In genomic region chr12:82492456-82492855, GRCm38 (mm10) we compare ENCODE assay signal across 28 mouse cellular contexts.
"Had no signal": no experiment of that assay in that cellular context is flagged by ENCODE, and none has a peak within 500 bp of the region (broad histone marks: within the 10 kb centered on the region; RNA-seq: fewer than 3 reads in every experiment).

No protein-coding gene starts in this region.

- H3K9me3 ChIP-seq: limb, embryonic 10.5 days; limb, embryonic 12.5 days; limb, embryonic 13.5 days; limb, embryonic 15.5 days; liver, embryonic 12.5 days; liver, embryonic 13.5 days; liver, embryonic 15.5 days; lung, embryonic 15.5 days; megakaryocyte, embryonic 14.5 days; midbrain, embryonic 10.5 days; midbrain, embryonic 12.5 days; midbrain, embryonic 13.5 days; midbrain, embryonic 15.5 days; neural tube, embryonic 12.5 days had no signal

- H3K4me3 ChIP-seq: limb, embryonic 10.5 days; limb, embryonic 12.5 days; limb, embryonic 13.5 days; limb, embryonic 15.5 days; liver, embryonic 12.5 days; liver, embryonic 13.5 days; liver, embryonic 15.5 days; lung, embryonic 15.5 days; megakaryocyte, embryonic 14.5 days; midbrain, embryonic 10.5 days; midbrain, embryonic 12.5 days; midbrain, embryonic 13.5 days; midbrain, embryonic 15.5 days; myocyte; neural tube, embryonic 12.5 days had no signal

- H3K4me1 ChIP-seq: limb, embryonic 10.5 days; limb, embryonic 12.5 days; limb, embryonic 13.5 days; limb, embryonic 15.5 days; liver, embryonic 12.5 days; liver, embryonic 15.5 days; lung, embryonic 15.5 days; midbrain, embryonic 10.5 days; midbrain, embryonic 12.5 days; midbrain, embryonic 13.5 days; midbrain, embryonic 15.5 days; neural tube, embryonic 12.5 days had no signal

- H3K36me3 ChIP-seq: limb, embryonic 10.5 days; limb, embryonic 12.5 days; limb, embryonic 13.5 days; limb, embryonic 15.5 days; liver, embryonic 12.5 days; liver, embryonic 13.5 days; liver, embryonic 15.5 days; lung, embryonic 15.5 days; midbrain, embryonic 10.5 days; midbrain, embryonic 12.5 days; midbrain, embryonic 13.5 days; midbrain, embryonic 15.5 days; neural tube, embryonic 12.5 days had no signal

- H3K27me3 ChIP-seq: limb, embryonic 12.5 days; limb, embryonic 13.5 days; limb, embryonic 15.5 days; liver, embryonic 12.5 days; liver, embryonic 13.5 days; liver, embryonic 15.5 days; lung, embryonic 15.5 days; midbrain, embryonic 12.5 days; midbrain, embryonic 13.5 days; midbrain, embryonic 15.5 days; neural tube, embryonic 12.5 days had no signal

- DNase-seq: left cerebral cortex, postnatal 4 days; liver; liver, embryonic 13.5 days; liver, postnatal 0 days; lung, adult 18-20 months; lung, adult 2 months; lung, embryonic 14.5 days; lung, postnatal 10 days; lung, postnatal 14 days; lung, postnatal 36 days; lung, postnatal 4 days; midbrain, embryonic 14.5 days had no signal

- H3K27ac ChIP-seq: limb, embryonic 10.5 days; limb, embryonic 12.5 days; limb, embryonic 13.5 days; limb, embryonic 15.5 days; liver, embryonic 12.5 days; liver, embryonic 13.5 days; liver, embryonic 14.5 days; liver, embryonic 15.5 days; lung, embryonic 15.5 days; macrophage; midbrain, embryonic 10.5 days; midbrain, embryonic 12.5 days; midbrain, embryonic 13.5 days; midbrain, embryonic 15.5 days; neural tube, embryonic 12.5 days had no signal
